ENCODE assay signal across 8 mouse cellular contexts in the genomic region with DNA sequence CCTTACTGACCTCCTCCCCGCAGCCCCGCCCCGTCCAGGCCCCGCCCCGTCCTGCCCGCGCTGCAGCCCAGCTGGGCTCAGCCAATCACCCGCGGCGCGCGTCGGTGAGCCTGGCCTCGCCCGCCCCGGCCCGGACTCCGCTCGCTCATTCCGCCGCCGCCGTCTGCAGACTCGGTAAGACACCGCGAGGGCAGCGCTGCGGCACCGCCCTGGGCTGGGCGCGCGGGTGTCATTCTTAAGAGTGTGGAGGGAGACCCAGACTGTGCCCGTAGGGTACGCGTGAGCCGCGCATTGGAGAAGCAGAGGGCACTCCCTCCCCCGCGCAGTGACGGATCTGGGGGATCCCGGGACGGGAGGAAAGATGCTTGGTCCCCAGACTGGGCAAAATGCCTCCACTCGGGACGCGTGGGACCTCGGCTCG. TPM values are rescaled to one million over a fixed set of nuclear protein-coding genes. Genes with fewer than 3 reads are reported as not detected.
A peak's percentile ranks its signal among the peaks of the same experiment; 100 is the strongest.
DNase-seq lines count a peak whose midpoint lies in the region; ATAC-seq and TF ChIP-seq lines count a peak whose summit lies in the region.

No protein-coding gene starts in this region.

- no peak for TF ChIP-seq CTCF in gastrocnemius, adult 2 months (IDR thresholded peaks at IDR 0.05)

- intact Hi-C loops in gastrocnemius, adult 2 months (cut with DNase I): loop anchor here (2.0 to 5.0 kb wide), 2 partner anchors 34 to 40 kb away; a partner anchor contains a TSS
- intact Hi-C loops in left cerebral cortex, postnatal 36 days (cut with DNase I): loop anchor here (2.0 kb wide), 1 partner anchor 32 kb away; no protein-coding TSS in a partner anchor

- H3K4me1 ChIP-seq in hindbrain, embryonic 16.5 days (ENCODE audit: control insufficient read depth, insufficient read depth, low read depth, low read length): peaks cover 24% of the 10 kb centered on the region

- no peaks in the 10 kb centered on the region for H3K36me3 ChIP-seq in hindbrain, embryonic 16.5 days (ENCODE audit: control insufficient read depth, insufficient read depth, low read length)

- peak; percentile 28 for ATAC-seq in common myeloid progenitor, adult 5-6 weeks (replicated peaks; ENCODE audit: low read depth, poor library complexity, severe bottlenecking)
- peak; percentile 71 for ATAC-seq in hindbrain, embryonic 16.5 days

- peak overlapping the region; percentile 92 for H3K27ac ChIP-seq in gastrocnemius, adult 2 months
- peak overlapping the region; percentile 32 for H3K27ac ChIP-seq in hindbrain, embryonic 16.5 days (ENCODE audit: low read depth, low read length)

- 1% methylated on average over 40 of the region's 47 CpGs for WGBS in hindbrain, embryonic 16.5 days

- peak overlapping the region; percentile 62 for H3K9ac ChIP-seq in hindbrain, embryonic 16.5 days (ENCODE audit: low read depth, low read length)

- peaks cover 8% of the 10 kb centered on the region; the same call in 1 of the 2 replicates for H3K27me3 ChIP-seq in hindbrain, embryonic 16.5 days (replicated peaks; ENCODE audit: control insufficient read depth, insufficient read depth, low read length)

- H3K4me3 ChIP-seq in gastrocnemius, adult 2 months: peak overlapping the region; percentile 75
- H3K4me3 ChIP-seq in hindbrain, embryonic 16.5 days (ENCODE audit: low read length): peak overlapping the region; percentile 56

- peak overlapping the region; percentile 79 for H3K4me2 ChIP-seq in hindbrain, embryonic 16.5 days (ENCODE audit: low read length)

- DNase-seq in adipocyte (ENCODE audit: low spot score): peak; percentile 88
- DNase-seq in gastrocnemius, adult 2 months: peak; percentile 94
- peak; percentile 61 to 64 for DNase-seq in left cerebral cortex, postnatal 36 days (ENCODE audit: low spot score in 2 of 2)
- peak; percentile 64 for DNase-seq in mesoderm, embryonic 11.5 days (ENCODE audit: low read depth, low spot score)
- peak; percentile 67 for DNase-seq in right cerebral cortex, postnatal 4 days
- peak; percentile 83 for DNase-seq in yolk sac, embryonic 10.5 days (ENCODE audit: low spot score)

- H3K9me3 ChIP-seq in hindbrain, embryonic 16.5 days (ENCODE audit: control insufficient read depth, low read length): no peaks in the 10 kb centered on the region

RNA-seq across cellular contexts. Expression of a gene that starts 1.1 kb away (rescaled TPM):
- 46.3 and 51.3 TPM in 2 replicates for total RNA-seq in common myeloid progenitor, adult 5-6 weeks (2017)
- total RNA-seq in gastrocnemius, adult 2 months (2021): 1 to 10 TPM; 7.1 to 8.8 TPM
- 17.6 and 22.4 TPM in 2 replicates for polyA plus RNA-seq in hindbrain, embryonic 16.5 days (2015; fragmentation: Nextera tagmentation; extraction: Ambion mirVana)
- 10 to 100 TPM; 25.5 to 31.1 TPM for total RNA-seq in left cerebral cortex, postnatal 36 days (2021)

RNA-seq across cellular contexts. Expression of a gene that starts 40.4 kb away (rescaled TPM):
- 4.8 TPM in 2 replicates for total RNA-seq in common myeloid progenitor, adult 5-6 weeks (2017)
- total RNA-seq in gastrocnemius, adult 2 months (2021): 1 to 10 TPM; 3.3 to 4.9 TPM
- polyA plus RNA-seq in hindbrain, embryonic 16.5 days (2015; fragmentation: Nextera tagmentation; extraction: Ambion mirVana): 10.0 and 11.5 TPM in 2 replicates
- 10 to 100 TPM; 10.7 TPM for total RNA-seq in left cerebral cortex, postnatal 36 days (2021)

RNA-seq across cellular contexts. Expression of a gene that starts 40.5 kb away (rescaled TPM):
- 83.3 and 100 TPM in 2 replicates for total RNA-seq in common myeloid progenitor, adult 5-6 weeks (2017)
- total RNA-seq in gastrocnemius, adult 2 months (2021): 10 to 100 TPM; 55.5 to 67.3 TPM
- 96.4 and 97.4 TPM in 2 replicates for polyA plus RNA-seq in hindbrain, embryonic 16.5 days (2015; fragmentation: Nextera tagmentation; extraction: Ambion mirVana)
- 10 to 100 TPM; 49.8 to 55.3 TPM for total RNA-seq in left cerebral cortex, postnatal 36 days (2021)

Comparison
In these comparisons a context has a peak if more than half of its experiments do, and no peak if none do; other contexts are left out.
1. Peak in every context shown above with its lines: DNase-seq, ATAC-seq, H3K4me3 ChIP-seq and H3K27ac ChIP-seq.